Mouse (Mus musculus) thymus, postnatal 0 days (tissue): ENCODE measurements around the gene Ei24. TPM values are rescaled to one million over a fixed set of nuclear protein-coding genes. Genes with fewer than 3 reads are reported as not detected.

Source experiments
- DNase-seq: peaks from one replicate; pipeline ENCODE4 v3.0.0-alpha.2; 2015; ENCODE audit warnings: low spot score
- polyA plus RNA-seq: library from polyadenylated mRNA; unstranded; fragments of >200 nt; fragmentation: Nextera tagmentation; extraction: Ambion mirVana; gene quantifications from 2 replicates; pipeline ENCODE4 v1.2.1, GENCODE M21; 2015

Gene Ei24
- polyA plus RNA-seq, 1 experiment from 2014 or later: 41.6 TPM

- DNase-seq: no peak
Measured at GRCm38 (mm10) chr9:36794487-36794886, 2.7 kb downstream of the Ei24 start.

DNA sequence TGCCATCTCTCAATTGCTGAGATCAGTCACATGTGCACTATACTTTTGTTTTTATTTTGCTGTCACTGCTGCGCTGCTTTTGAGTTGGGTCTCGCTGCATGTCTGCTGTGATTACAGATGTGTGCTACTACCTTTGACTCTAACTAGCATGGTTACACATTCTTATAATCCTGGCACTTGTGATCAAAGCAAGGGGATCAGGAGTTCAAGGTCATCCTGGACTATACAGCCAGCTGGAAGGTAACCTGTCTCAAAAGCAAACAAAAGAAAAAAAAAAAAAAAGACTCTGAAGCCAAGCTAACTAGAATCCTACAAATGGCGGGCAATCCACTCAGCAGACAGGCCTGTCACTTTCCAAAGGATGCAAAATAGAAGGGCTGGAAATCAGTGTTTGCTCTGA lies 5.0 kb downstream of the Ei24 start:
- no peak for DNase-seq

DNA sequence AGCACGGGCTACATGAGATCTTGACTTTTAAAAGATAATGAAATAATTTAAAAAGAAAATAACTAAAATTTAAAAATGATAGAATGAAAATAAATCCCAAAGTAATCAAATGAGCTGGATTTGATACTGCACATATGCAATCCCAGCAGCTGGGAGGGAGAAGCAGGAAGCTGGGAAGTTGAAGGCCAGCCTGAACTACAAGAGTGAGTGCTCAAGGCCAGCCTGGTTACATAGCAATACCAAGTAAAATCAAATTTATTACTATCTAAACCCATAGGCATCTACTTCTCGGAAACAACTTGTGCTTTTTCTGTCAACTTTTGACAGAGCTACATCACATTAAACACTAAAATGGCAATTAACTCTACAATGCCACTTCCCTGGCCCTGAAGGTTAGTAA lies 13.3 kb downstream of the Ei24 start:
- no peak for DNase-seq

DNA sequence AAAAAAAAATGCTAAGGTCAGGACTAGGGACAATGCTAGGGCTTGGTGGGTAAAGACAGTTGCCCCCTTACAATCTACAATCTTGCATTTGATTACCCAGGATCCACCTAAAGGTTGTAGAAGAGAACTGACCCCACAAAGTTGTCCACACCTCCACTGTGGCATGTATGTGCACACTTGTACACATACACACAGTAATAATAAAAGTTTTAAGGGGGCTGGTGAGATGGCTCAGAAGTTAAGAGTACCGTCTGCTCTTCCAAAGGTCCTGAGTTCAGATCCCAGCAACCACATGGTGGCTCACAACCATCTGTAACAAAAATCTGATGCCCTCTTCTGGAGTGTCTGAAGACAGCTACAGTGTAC lies 28.2 kb downstream of the Ei24 start:
- DNase-seq: no peak

DNA sequence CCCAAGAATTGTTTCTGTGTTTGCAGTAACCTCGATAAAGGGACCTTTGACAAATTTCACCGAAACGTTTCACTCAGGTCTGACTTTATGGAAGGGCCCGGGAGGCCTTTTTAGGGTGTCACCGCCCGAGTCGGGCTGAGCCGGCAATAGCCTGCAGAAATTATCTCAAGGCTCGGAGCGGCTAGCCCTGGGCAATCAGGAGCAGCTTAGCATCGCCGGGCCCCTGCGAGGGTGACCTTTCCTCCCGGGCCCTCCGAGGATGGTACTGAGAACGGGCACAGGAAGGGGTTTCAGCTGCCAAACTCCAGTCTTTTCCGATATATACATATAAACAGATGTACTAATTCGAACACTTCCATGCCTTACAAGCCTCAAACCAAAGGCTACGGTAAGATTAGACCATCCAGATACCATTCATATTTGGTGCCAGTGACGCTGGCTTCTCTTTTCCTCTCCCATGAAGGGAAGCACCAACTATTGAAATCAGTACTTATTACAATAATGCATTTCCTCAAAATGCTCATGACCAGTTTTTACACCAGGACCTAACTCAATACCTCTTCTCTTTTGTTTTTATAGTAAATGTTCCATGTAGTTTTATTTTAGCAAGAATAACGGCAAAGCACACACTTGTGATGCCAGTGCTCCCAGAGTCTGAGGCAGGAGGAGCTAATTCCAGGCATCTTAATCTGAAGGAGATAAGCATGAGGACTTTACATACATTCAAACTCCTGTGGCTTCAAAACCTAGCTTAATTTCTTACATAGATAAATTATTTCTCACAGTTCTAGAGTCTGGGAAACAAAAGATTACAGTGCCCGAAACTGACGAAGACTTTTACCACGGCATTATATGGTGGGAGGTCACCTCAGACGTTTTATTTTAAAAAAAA lies 28.8 kb downstream of the Ei24 start:
- no peak for DNase-seq

DNA sequence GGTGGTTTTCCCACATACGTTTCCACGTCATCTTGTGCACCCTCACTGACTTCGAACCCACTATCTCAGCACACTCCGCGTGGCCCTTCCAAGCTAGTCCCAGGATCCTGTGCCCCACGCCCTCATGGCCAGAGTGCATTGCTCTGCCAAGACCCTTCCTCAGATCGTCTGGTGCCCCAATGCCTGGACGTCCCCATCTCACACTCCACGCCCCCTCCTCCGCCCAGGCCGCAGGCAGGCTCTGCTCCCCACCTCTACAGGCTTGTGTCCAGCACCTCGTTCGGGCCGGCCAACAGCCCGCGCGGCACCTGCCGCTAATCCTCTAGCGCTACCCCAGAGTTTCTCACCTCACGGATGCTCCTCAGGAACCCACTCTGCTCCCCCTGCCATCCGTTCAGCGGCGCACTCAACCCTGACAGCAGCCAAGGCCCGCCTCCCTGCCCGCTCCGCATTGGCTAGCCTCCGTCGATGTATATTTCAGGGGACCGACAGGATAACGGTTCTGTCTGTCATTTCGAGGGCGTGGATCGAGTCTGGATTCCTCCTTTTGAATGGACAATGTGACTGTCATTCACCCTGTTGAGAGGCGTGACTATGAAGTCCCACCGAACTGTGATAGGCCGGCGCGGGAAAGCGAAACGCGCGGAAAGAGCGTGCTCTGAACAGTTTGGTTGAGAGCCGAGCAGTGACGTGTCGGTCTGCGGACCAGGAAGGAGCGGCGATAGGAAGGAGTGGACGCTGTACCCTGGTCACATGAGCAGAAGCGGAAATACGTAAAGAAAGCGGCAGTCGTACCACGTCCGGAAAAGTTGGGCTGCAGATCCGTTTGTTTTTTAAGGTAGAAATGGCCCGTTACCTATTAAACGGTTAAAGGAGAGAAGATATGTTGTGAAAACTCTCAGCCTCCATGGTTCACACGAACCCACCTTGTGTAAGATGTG lies 29.7 kb downstream of the Ei24 start, which contains the start of gene Stt3a:
TSS of gene Stt3a (minus strand) at position 477 of the 941 bp plus-strand sequence.
- peak; percentile 99 for DNase-seq

- DNase-seq: no peak
Measured at GRCm38 (mm10) chr9:36764378-36764777, 32.8 kb downstream of the Ei24 start.

Other genes starting within 250 kb of the Ei24 start
- not detected in 2 replicates for gene Gm17689, start 214.8 kb downstream of the Ei24 start, polyA plus RNA-seq
- gene A630095E13Rik, start 154.0 kb downstream of the Ei24 start, polyA plus RNA-seq: 0.60 TPM in 2 replicates
- 0.19 TPM in 1 of 2 replicates, not detected in the other for gene Acrv1, start 104.2 kb downstream of the Ei24 start, polyA plus RNA-seq
- gene Chek1, start 70.3 kb downstream of the Ei24 start, polyA plus RNA-seq: 37.3 and 44.4 TPM in 2 replicates
- gene Stt3a, start 29.7 kb downstream of the Ei24 start, polyA plus RNA-seq: 155 and 166 TPM in 2 replicates
- gene Fez1, start 24.5 kb upstream of the Ei24 start, polyA plus RNA-seq: 1.1 and 1.5 TPM in 2 replicates